Mouse (Mus musculus) stomach, embryonic 14.5 days (tissue): ENCODE results near the gene Wsb1. TPM values are rescaled to one million over a fixed set of nuclear protein-coding genes. Genes with fewer than 3 reads are reported as not detected.

Experiments used
- ATAC-seq: fragments of 200-750 bp; cut with Nextera tagmentation; 2 replicates; pipeline ENCODE4 v1.8.0; 2017; ENCODE audit warnings: low read depth, moderate TSS enrichment; ENCODE audit not compliant: insufficient number of reproducible peaks, insufficient read depth, low FRiP score
- H3K27ac ChIP-seq: fragments of 300-500 bp; sonication (generic); 2 replicates; pipeline ENCODE4 v1.5.1; 2014; ENCODE audit warnings: mild to moderate bottlenecking, low read length, moderate library complexity, mixed read lengths
- H3K27me3 ChIP-seq: fragments of 300-500 bp; sonication (generic); 2 replicates; pipeline ENCODE4 v1.6.1; 2014; ENCODE audit warnings: low read length, control low read depth, mixed read lengths; ENCODE audit not compliant: control insufficient read depth, insufficient read depth
- H3K36me3 ChIP-seq: fragments of 300-500 bp; sonication (generic); 2 replicates; pipeline ENCODE4 v1.6.1; 2014; ENCODE audit warnings: mild to moderate bottlenecking, control low read depth, low read length, moderate library complexity, mixed read lengths; ENCODE audit not compliant: control insufficient read depth, insufficient read depth
- H3K4me1 ChIP-seq: fragments of 300-500 bp; sonication (generic); 2 replicates; pipeline ENCODE4 v1.6.1; 2014; ENCODE audit warnings: low read length, control low read depth, mixed read lengths; ENCODE audit not compliant: control insufficient read depth, insufficient read depth
- H3K4me2 ChIP-seq: fragments of 300-500 bp; sonication (generic); replicated peaks from 2 replicates; pipeline ENCODE4 v1.6.1; 2014; ENCODE audit warnings: low read depth, low read length, control low read depth
- H3K4me3 ChIP-seq: fragments of 300-500 bp; sonication (generic); 2 replicates; pipeline ENCODE4 v1.5.1; 2014; ENCODE audit warnings: low read depth, low read length, control low read depth
- H3K9ac ChIP-seq: fragments of 300-500 bp; sonication (generic); replicated peaks from 2 replicates; pipeline ENCODE4 v1.6.1; 2014; ENCODE audit warnings: low read depth, mild to moderate bottlenecking, control low read depth, low read length, moderate library complexity, mixed read lengths
- H3K9me3 ChIP-seq: fragments of 300-500 bp; sonication (generic); 2 replicates; pipeline ENCODE4 v1.6.1; 2016; ENCODE audit warnings: low read depth, low read length, control low read depth; ENCODE audit not compliant: control insufficient read depth
- WGBS: fragments of 180-500 bp; shearing (Covaris S2); extraction: QIAGEN DNeasy Blood & Tissue Kit; methylation state at CpG from one replicate; pipeline ENCODE4 v1.1.7; 2014; 5-methylcytosine and 5-hydroxymethylcytosine counted together
- polyA plus RNA-seq: library from polyadenylated mRNA; unstranded; fragments of >200 nt; fragmentation: Nextera tagmentation; extraction: Ambion mirVana; gene quantifications from 2 replicates; pipeline ENCODE4 v1.2.1, GENCODE M21; 2014

Gene Wsb1
- polyA plus RNA-seq, 1 experiment from 2014 or later = 302 TPM

DNA sequence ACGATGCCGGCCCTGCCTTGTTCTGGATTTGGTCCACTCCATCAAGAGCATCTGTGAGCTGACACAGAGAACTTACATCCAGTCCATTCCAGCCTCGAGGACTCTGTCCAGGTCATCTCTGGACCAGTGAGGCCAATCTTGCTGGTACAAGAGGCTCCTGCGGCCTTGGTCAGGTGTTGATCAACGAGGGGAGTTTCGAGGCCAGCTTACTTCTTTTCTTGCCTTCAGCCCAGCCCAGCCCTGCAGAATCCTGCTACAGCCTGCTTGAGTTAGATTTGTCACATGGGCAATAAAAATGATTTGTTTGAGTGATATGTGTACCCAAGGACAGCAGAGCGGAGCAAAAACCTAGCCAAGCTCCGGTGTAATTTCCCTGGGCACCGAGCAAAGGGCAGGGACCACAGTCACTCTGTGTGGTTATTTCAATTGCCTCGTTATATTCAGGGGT lies 25.4 kb downstream of the Wsb1 start:
- no peaks in the 10 kb centered on the region for H3K36me3 ChIP-seq
- peaks cover 9% of the 10 kb centered on the region; the same call in 1 of the 2 replicates for H3K4me1 ChIP-seq
- no peak overlapping the region for H3K9ac ChIP-seq
- no peak overlapping the region for H3K4me3 ChIP-seq
- H3K27me3 ChIP-seq = no peaks in the 10 kb centered on the region
- H3K4me2 ChIP-seq = no peak overlapping the region
- ATAC-seq = no peak
- WGBS = 74% methylated on average over 10 of the region's 10 CpGs
- no peak overlapping the region for H3K27ac ChIP-seq
- no peaks in the 10 kb centered on the region for H3K9me3 ChIP-seq

DNA sequence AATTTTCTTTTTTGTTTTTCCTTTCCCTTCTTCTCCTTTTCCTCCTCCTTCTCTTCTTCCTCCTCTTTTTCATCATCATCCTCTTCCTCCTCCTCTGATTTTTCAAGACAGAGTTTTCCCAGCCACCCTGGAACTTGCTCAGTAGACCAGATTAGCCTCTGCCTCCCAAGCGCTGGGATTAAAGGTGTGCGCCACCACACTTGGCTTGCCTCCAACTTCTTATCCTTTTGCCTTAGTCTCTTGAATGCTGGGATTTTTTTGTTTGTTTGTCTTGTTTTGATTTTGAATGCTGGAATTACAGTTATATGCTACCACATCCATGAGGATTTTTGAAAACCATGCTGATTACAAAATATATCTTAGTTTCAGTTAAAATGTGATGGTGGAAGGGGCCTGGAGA lies 26.4 kb downstream of the Wsb1 start:
- Histone ChIP-seq H3K27ac (no peak overlapping the region), H3K9me3 (no peaks in the 10 kb centered on the region), H3K4me2 (no peak overlapping the region), H3K9ac (no peak overlapping the region), H3K4me1 (peaks cover 9% of the 10 kb centered on the region; the same call in 1 of the 2 replicates), H3K27me3 (no peaks in the 10 kb centered on the region), H3K36me3 (no peaks in the 10 kb centered on the region), H3K4me3 (no peak overlapping the region)
- WGBS = 85% methylated on average over 2 of the region's 2 CpGs
- ATAC-seq = no peak

DNA sequence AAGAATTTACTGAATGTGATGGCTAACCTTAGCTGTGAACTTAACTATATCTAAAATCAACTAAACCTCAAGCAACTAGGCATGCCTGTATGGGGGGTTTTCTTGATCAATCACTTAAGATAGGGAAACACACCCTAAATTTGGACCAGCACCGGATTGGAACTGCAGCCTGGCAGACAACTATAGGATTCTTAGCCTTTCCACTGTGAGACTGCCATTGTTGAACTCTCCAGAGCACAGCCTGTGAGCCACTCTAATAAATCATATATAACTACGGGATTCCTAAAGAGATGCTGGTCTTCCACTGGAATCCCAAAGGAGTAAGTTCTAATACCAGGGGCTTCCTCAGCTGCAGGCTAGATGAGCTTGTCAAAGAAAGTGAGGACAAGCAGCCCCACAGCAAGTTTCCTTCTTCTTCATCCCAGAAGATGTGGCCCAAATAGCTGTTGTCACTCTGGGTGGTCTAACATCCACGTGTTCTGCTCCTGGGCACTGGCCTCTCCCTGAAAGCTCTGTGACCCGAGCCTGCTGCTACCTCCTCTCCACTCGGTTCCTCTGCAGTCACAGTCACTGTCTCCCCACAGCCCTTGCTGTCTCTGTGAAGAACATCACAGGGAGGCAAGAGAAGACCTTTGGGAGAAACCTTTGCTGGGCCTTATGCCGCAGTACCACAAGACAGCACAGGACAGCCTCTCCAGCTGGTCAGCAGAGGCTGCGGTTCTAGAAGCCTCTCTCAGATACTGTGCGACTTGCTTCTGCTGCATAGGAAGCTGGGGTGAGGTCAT lies 28.9 kb downstream of the Wsb1 start:
- H3K4me3 ChIP-seq = no peak overlapping the region
- H3K27ac ChIP-seq = no peak overlapping the region; the same call in 1 of the 2 replicates
- H3K4me1 ChIP-seq = peaks cover 9% of the 10 kb centered on the region; the same call in 1 of the 2 replicates
- WGBS = 60% methylated on average over 8 of the region's 8 CpGs
- H3K9me3 ChIP-seq = no peaks in the 10 kb centered on the region
- H3K36me3 ChIP-seq = no peaks in the 10 kb centered on the region
- ATAC-seq = no peak
- H3K27me3 ChIP-seq = no peaks in the 10 kb centered on the region
- no peak overlapping the region for H3K4me2 ChIP-seq
- H3K9ac ChIP-seq = no peak overlapping the region

DNA sequence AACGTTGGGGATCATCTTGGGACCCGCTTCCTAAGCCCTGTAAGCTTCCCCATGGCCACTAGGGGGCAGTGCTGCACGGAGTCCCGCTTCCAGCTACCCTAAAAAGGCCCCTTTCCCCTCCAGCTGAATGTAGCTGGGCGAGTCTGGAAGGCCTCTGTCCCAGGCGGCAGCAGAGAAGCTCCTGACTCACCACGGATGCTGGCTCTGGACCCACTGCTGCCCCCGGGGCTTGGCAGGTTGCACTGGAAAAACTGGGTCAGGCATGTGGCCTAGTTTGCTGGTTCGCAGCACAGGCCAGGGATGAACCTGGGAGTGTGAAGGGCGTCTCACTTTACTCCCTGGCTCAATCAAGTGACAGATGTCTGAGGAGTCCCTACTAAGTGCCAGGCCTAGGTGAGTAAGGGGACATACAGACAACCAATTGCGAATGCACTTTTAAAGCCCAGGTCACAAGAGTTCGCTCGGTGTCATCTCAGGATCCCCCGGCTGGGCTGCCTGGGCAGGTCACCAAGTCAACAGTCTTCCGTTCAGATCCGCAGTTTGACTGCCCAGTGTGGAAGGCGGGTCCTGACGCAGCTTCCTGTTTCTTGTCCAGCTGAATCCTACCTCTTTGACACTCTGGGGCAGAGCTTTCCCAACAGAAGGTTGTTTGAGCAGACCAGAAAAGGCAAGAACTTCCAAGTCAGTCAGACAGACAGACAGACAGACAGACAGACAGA lies 29.8 kb downstream of the Wsb1 start:
- no peak overlapping the region for H3K9ac ChIP-seq
- no peaks in the 10 kb centered on the region for H3K9me3 ChIP-seq
- H3K4me2 ChIP-seq = no peak overlapping the region; the same call in 1 of the 2 replicates
- peaks cover 9% of the 10 kb centered on the region; the same call in 1 of the 2 replicates for H3K4me1 ChIP-seq
- H3K4me3 ChIP-seq = no peak overlapping the region
- WGBS = 29% methylated on average over 18 of the region's 18 CpGs
- H3K36me3 ChIP-seq = no peaks in the 10 kb centered on the region
- H3K27me3 ChIP-seq = no peaks in the 10 kb centered on the region
- ATAC-seq = peak; percentile 83
- H3K27ac ChIP-seq = peak overlapping the region; percentile 46; the same call in 1 of the 2 replicates

DNA sequence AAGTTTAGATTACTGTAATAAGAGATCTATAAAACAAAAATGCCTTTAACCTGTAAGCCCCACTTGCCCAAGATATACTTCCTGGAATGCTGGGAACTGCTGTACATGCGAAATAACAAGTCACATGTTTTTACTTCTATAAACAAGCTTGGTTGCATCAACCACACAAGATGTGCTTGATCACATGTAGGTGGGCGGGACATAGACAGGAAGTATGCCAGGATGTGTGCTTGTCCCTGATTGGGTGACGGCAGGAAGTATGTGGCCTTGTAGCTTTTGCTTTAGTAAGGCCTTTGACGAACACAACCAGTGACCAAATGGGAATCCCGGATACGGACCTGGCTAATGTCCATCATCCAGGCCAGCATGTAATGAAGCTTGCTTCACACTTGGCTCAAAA lies 31.1 kb downstream of the Wsb1 start:
- no peak for ATAC-seq
- no peak overlapping the region for H3K27ac ChIP-seq
- H3K36me3 ChIP-seq = no peaks in the 10 kb centered on the region
- no peaks in the 10 kb centered on the region for H3K9me3 ChIP-seq
- H3K9ac ChIP-seq = no peak overlapping the region
- H3K4me1 ChIP-seq = peaks cover 9% of the 10 kb centered on the region; the same call in 1 of the 2 replicates
- no peak overlapping the region for H3K4me3 ChIP-seq
- no peak overlapping the region for H3K4me2 ChIP-seq
- no peaks in the 10 kb centered on the region for H3K27me3 ChIP-seq
- WGBS = 83% methylated on average over 6 of the region's 6 CpGs

DNA sequence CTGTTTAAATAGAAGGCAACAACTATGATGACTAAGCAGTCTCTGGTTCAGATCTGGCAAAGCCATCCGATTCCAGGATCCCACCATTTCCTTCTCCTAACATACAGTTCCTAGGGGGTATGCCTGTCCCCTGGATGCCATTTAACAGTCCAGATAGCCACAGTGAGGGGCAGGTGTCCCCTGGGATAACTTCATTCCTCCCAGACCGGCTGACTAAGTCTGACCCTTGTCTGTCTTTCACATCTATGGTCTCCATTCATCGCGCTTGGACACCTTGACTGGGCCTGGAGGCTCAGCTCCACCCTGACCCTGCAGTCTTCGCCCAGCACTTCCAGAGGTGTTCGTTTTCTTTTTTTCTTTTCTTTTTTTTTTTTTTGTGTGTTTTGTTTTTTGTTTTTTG lies 31.8 kb downstream of the Wsb1 start:
- no peak for ATAC-seq
- WGBS = 91% methylated on average over 6 of the region's 6 CpGs
- no peaks in the 10 kb centered on the region for H3K36me3 ChIP-seq

DNA sequence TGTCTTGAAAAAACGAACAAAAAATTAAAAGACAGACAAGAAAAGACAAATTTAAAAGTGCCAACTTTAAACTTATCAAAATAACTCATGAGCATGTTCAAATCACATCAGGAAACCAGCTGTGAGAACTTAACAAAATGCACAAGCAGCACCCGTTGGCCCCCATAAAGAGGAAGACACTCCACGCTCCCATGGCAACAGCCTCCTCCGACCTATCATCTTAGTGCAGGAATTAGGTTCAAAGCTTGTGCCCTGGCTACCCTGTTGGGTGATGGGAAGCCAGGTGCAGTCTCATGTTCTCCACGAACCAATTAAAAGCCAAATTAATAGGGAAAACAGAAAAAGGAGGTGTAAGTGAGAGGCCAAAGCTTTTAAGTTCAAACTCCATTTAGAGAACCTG lies 32.8 kb downstream of the Wsb1 start:
- peaks cover 9% of the 10 kb centered on the region; the same call in 1 of the 2 replicates for H3K4me1 ChIP-seq
- ATAC-seq = no peak
- WGBS = 73% methylated on average over 5 of the region's 5 CpGs

More for the DNA sequence above, 31.8 kb downstream of the Wsb1 start:
- no peak overlapping the region for H3K27ac ChIP-seq
- H3K4me2 ChIP-seq = no peak overlapping the region
- no peak overlapping the region for H3K4me3 ChIP-seq
- no peak overlapping the region for H3K9ac ChIP-seq
- H3K9me3 ChIP-seq = no peaks in the 10 kb centered on the region
- no peaks in the 10 kb centered on the region for H3K27me3 ChIP-seq
- H3K4me1 ChIP-seq = peaks cover 9% of the 10 kb centered on the region; the same call in 1 of the 2 replicates

DNA sequence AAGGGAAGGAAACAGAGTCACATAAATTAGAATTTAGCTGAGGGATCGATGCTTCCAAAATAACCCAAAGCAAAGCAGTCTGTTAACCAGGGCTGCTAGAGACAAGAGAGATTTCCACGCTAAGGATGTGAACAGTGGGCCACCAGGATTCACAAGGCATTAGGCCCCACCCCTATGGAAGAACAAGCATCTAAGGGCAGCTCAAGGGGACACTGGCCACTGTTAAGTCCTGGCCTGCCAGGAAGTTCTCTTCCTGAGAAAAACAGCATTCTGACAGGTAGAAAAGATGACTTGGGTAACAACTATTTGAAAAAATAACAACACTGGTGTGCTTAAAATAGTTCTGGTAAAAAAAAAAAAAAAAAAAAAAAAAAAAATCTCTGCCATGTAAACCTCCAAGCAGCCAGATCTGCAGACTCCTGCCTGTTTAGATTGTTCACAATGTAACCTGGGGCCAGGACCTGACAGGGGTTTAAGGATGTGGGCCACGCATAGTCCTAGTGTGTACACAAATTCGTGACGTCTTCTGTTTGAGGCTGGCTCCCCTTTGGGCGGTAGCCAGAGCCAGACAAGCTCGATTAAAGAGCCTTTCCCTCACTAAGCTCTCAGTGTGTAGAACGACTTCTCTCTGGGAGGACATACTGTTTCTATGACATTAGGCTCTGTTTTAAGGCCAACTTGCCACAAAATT lies 35.4 kb downstream of the Wsb1 start:
- no peak overlapping the region for H3K9ac ChIP-seq
- no peak for ATAC-seq
- no peaks in the 10 kb centered on the region for H3K36me3 ChIP-seq
- H3K4me3 ChIP-seq = no peak overlapping the region
- H3K27ac ChIP-seq = no peak overlapping the region
- H3K27me3 ChIP-seq = no peaks in the 10 kb centered on the region
- no peaks in the 10 kb centered on the region for H3K9me3 ChIP-seq
- WGBS = 57% methylated on average over 8 of the region's 8 CpGs
- H3K4me1 ChIP-seq = no peaks in the 10 kb centered on the region; the same call in 1 of the 2 replicates
- H3K4me2 ChIP-seq = no peak overlapping the region

More for the DNA sequence above, 32.8 kb downstream of the Wsb1 start:
- no peaks in the 10 kb centered on the region for H3K9me3 ChIP-seq
- no peaks in the 10 kb centered on the region for H3K36me3 ChIP-seq
- H3K27me3 ChIP-seq = no peaks in the 10 kb centered on the region
- H3K4me3 ChIP-seq = no peak overlapping the region
- H3K27ac ChIP-seq = no peak overlapping the region
- no peak overlapping the region for H3K9ac ChIP-seq
- H3K4me2 ChIP-seq = no peak overlapping the region
